Mouse (Mus musculus) spleen, embryonic (tissue): ENCODE measurements at regions not wholly inside any gene's neighbourhood (a gene's known extent, or its start where the extent isn't known, plus 50 kb on each side); places are given as distances from the start of the nearest gene placed in this dataset.

Experiments
- CTCF ChIA-PET: fragments of 350-600 bp; sonication (Branson Sonifier 250); formaldehyde crosslinking; loops from one replicate; lab custom pipeline; 2022; lab: Charles Lee

DNA sequence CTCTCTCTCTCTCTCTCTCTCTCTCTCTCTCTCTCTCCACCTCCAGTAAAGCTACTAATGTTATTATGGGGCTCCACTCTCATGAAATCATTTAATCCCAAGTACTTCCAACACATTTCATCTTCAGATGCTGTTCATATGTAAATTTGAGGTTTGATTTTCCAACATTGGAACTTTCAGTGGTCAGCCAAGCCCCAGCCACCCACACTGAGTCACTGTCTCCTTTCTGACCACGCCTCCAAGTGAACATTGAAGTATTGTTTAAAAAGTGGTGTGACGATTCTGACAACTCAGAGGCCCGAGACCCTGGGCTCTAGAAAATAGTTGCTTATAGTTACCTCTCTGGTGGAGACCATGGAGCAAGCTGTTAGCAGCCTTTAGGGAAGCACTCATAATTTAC lies 313.3 kb downstream of the Qdpr start:
- CTCF ChIA-PET, result no interaction called here

GRCm38 (mm10) chr5:45127971-45128370 lies 322.1 kb downstream of the Qdpr start:
- CTCF ChIA-PET, result no interaction called here

- CTCF ChIA-PET, result no interaction called here
Observed at GRCm38 (mm10) chr5:45121751-45122280, 322.3 kb upstream of the Ldb2 start.

DNA sequence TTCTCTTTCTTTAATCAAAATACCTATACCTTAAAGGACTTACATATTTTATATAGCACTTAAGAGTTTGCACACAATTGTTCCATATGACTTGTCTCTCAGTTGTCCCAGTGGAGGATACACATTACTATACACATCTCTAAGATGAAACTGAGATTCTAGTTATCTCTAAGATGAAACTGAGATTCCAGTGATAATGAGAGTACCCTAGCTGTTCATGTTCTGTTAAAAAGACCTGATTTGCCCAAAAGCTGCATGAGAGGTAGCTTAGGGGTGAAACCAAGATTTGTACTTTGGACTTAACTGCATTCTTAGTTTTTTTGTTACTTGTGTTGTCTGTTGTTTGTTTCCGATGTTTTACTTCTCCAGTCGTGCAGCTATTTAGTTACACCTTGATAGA lies 320.3 kb upstream of the Ldb2 start:
- CTCF ChIA-PET, result no interaction called here

DNA sequence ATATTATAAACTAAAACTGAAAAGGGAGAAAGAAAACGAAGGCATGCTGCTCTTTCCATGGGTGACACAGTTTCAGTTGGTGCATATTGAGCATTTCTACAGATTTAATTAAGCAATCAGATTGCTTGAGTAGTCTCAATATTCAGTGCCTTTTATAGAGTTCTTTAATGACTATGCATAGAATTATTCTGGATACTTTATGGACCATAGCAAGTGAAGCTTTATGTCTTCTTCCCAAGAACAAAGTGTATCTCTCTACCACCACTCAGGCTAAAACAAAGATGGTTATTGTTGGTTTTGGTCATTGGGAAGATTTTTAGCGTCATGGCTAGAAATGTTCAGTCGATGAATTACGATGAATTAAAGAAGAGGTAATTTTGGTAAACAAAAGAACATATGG lies 311.8 kb upstream of the Ldb2 start:
- CTCF ChIA-PET, result no interaction called here

DNA sequence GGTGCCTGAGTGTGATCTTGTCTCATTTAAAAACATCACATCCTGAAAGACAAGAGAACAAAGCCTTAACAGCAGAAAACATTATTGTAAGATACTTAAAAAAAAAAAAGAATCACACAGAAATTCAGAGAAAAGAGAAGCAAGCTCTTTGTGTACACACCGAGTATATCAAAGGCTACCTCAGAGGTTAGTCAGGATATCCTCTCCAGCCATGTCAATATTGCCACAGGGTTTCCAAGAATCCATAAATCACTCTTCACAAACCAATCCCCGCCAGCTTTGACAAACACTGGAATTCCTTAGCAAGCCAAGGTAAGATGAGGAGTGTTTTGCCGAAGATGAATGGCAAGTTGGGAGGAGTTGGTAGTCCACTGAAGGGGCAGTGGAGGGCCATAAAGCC lies 311.3 kb upstream of the Ldb2 start:
- CTCF ChIA-PET, result no interaction called here

DNA sequence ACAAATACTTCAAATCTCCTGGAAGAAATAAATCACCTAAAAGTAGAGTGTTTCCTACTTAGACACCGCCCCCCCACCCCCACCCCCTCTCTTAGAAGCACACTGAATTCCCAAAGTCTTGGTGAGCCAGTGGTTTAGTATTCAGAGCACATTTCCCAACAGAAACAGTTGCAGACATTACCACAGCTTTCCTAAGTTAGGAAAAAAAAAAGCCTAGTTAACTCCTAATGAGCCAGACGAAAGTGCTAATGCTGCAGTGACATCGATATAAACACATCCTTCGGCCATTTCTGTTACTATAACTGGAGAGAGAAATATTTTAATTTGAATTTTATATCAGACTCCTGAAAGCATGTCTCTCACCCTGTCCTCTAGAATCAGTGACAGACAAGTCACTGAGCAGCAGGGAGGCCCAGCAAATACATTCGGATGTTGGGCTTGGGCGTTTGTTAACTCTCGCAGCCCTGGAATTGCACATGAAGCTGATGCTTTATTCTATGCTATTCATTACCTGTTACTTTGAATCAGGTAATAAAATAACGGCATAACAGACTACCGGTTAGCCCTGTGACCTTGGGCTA lies 305.8 kb upstream of the Ldb2 start:
- CTCF ChIA-PET, result no interaction called here

DNA sequence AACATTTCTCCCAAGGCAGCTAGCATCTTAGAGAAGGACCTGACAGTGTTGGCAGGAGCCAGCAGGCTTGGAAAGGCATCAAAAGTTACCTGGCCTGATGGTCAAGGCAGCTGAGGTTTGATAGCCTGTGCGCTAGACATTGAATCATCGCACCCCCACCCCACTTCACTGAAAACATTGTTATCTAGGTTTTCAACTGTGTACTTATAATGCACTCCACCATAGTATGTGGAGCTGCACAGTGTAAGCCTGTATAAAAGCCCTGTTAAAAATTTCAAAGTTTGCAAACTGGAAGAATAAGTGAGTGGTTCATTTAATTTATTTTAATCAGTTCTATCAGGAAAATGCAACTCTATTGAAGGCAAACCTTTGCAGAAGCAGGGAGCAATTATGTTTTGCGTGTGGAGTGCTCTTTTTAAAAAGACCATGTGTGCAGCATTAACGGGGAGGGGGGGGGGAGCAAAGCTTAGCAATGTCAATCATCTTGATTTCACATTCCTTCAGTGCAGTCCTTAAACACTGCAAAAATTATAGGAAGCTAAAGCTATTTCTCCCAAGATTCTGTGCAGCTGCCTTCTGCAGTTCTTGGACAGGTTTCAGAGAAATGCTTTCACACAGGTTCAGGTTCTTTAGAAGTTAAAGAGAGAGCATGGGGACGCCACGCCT lies 304.4 kb upstream of the Ldb2 start:
- CTCF ChIA-PET, result no interaction called here

- CTCF ChIA-PET, result no interaction called here
Observed at GRCm38 (mm10) chr5:45102661-45103060, 303.2 kb upstream of the Ldb2 start.

GRCm38 (mm10) chr5:45101777-45102176 lies 302.3 kb upstream of the Ldb2 start:
- CTCF ChIA-PET, result no interaction called here

DNA sequence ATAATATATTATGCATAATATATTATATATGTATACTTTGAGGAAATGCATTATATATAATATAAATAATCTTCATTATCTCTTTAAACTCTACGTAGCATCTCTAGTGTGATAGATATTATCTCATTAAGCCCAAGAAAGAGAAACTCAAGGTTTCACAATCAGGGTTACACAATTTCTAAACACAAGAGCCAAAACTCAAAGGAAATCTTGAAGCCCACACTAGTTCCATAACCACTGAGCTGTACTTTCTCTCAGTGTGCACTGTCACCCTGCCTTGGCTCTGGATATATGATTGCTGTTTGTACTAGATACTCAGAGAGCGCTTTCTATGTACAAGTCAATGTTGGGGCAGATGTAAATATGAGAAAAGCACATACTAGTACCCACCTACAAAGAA lies 299.6 kb upstream of the Ldb2 start:
- CTCF ChIA-PET, result no interaction called here

GRCm38 (mm10) chr5:45097941-45098340 lies 298.5 kb upstream of the Ldb2 start:
- CTCF ChIA-PET, result no interaction called here

- CTCF ChIA-PET, result no interaction called here
Observed at GRCm38 (mm10) chr5:45084741-45085140, 285.3 kb upstream of the Ldb2 start.

GRCm38 (mm10) chr5:45082601-45083000 lies 283.1 kb upstream of the Ldb2 start:
- CTCF ChIA-PET, result no interaction called here

- CTCF ChIA-PET, result no interaction called here
Observed at GRCm38 (mm10) chr5:45076347-45076890, 276.9 kb upstream of the Ldb2 start.

DNA sequence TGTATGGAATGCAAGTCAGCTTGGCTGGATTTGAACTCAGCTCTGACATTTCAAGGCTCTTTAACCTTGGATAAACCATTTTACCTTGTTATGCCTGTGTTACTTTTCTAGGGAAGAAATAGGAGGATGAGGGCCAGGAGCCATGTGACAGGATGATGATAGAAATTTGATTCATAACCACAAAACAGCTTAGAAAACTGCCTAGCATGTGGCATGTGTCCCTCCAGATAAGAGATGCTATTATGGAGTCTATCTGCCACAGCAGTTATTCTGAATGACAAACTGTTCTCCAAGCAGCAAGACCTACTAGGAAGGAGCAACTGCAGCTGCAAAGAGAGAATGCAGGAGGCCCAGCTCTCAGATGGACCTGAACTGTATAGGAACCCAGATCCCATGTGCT lies 275.7 kb upstream of the Ldb2 start:
- CTCF ChIA-PET, result no interaction called here

DNA sequence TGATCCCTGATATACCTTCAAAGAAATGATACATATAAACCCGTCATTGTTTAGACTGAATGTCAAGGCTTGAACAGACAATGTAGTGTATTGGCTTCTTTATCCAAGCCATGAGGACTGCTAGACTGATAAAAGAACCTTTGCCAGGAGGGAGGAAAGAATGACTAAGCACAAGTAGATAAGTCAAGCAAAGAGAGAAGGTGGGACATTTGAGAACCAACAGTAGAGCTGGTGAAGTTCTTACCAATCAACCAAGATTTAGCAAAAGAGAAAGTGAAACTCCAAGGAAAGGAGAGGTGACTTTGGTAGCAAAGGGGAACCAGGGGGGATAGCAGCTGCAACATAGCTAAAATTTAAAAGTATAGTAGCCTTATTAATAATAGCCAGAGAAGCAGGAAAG lies 273.0 kb upstream of the Ldb2 start:
- CTCF ChIA-PET, result no interaction called here

DNA sequence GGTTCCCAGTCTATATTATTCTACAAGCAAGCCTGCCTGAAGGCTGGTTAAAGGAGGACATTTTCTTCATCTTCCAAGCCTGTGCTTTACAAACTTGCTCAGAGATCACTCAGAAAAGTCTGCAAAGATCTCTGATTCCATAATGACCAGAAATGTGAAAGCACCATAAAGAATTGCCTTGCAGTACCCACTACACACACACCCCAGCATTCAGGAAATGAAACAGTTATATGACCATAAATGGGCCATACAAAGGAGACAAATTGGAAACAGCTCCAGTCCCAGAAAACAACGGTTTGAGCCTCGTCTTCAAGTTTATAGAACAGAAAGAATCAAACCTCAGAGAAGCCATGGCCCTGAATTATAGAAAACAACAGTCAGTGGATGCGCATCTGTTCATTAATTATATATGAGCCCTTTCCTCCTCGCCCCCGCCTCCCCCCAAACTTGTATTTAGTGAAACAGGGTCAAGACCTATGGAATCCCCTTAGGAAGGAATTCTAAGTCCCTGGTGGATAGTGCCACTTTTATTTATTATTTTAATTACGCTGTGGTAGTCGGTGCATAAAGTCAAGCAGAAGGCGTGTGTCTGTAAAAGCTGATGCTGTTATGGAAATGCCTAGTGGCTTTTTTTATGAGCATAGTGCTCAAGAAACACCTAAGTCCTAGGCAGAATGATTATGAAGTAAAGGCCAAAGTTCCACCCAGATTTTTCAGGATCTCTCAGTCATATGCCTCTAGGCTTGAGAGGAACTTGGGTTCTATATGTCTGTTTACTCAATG lies 266.6 kb upstream of the Ldb2 start:
- CTCF ChIA-PET, result no interaction called here

- CTCF ChIA-PET, result no interaction called here
Observed at GRCm38 (mm10) chr5:45062567-45062966, 263.1 kb upstream of the Ldb2 start.

- CTCF ChIA-PET, result no interaction called here
Observed at GRCm38 (mm10) chr5:45055276-45055959, 255.9 kb upstream of the Ldb2 start.

GRCm38 (mm10) chr5:45049410-45049809 lies 249.9 kb upstream of the Ldb2 start:
- CTCF ChIA-PET, result no interaction called here

DNA sequence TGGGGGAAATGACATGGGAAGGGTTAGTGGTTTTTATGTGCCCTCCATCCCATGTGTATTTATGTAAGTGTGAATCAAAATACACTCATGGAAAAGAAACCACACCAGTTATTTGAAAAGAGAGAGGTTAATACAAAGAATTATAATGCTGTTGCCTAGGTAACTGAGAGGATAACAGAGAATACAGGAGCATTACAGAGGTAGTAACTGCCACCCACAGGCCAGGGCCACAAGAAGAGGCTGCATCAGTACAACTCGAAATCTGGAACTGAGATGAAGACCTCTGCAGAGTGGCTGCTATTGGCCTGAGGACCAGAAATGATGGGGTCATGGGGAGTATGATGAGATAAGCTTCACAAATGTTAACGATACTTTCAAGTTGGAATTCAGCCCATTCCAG lies 243.4 kb upstream of the Ldb2 start:
- CTCF ChIA-PET, result no interaction called here
